Mouse (Mus musculus): ENCODE measurements around the gene Gm525.

GRCm38 (mm10) chr11:89076370-89076821, 2.8 kb downstream of the Gm525 start:
- peak; percentile 60 for TF ChIP-seq POLR2A (IDR thresholded peaks at IDR 0.05; ENCODE audit: low read depth, low read length)
- no peak for TF ChIP-seq ZC3H11A (IDR thresholded peaks at IDR 0.05; ENCODE audit: low read depth, low read length)
- peak in 1 of 2 experiments; percentile 67; a peak in 2 of 4 replicates for TF ChIP-seq CTCF (conservative IDR thresholded peaks at IDR 0.05 in 1 of 2, IDR thresholded peaks at IDR 0.05 in 1 of 2; ENCODE audit: low read depth in 2 of 2, low read length in 2 of 2)
- TF ChIP-seq NRF1 (IDR thresholded peaks at IDR 0.05; ENCODE audit: low read depth, low read length) = no peak
- peak; percentile 42; the same call in 1 of the 2 replicates for TF ChIP-seq BHLHE40 (IDR thresholded peaks at IDR 0.05; ENCODE audit: low read depth, low read length)
- TF ChIP-seq ETS1 (conservative IDR thresholded peaks at IDR 0.05; ENCODE audit: low read depth, low read length) = peak; percentile 55
- no peak for TF ChIP-seq ZKSCAN1 (IDR thresholded peaks at IDR 0.05; ENCODE audit: borderline replicate concordance, low read depth, low read length)
- no peak for TF ChIP-seq UBTF (IDR thresholded peaks at IDR 0.05; ENCODE audit: low read depth, low read length)
- TF ChIP-seq CHD2 (IDR thresholded peaks at IDR 0.05; ENCODE audit: low read length) = peak; percentile 92
- TF ChIP-seq USF2 (conservative IDR thresholded peaks at IDR 0.05; ENCODE audit: low read depth, low read length) = no peak
- peak; percentile 62 for TF ChIP-seq HCFC1 (IDR thresholded peaks at IDR 0.05; ENCODE audit: low read depth, low read length)

Measured in CH12.LX (cell line).